Mouse (Mus musculus) ES-E14 (cell line): ENCODE measurements around the gene Nr1h3. TPM values are rescaled to one million over a fixed set of nuclear protein-coding genes. Genes with fewer than 3 reads are reported as not detected.
A peak's percentile ranks its signal among the peaks of the same experiment; 100 is the strongest.

Source experiments
- DNase-seq: peaks from one replicate; pipeline ENCODE4 v3.0.0-alpha.2; 2013; ENCODE audit warnings: low read depth, low spot score
- H3K27ac ChIP-seq: 2 replicates; pipeline ENCODE4 v1.5.1; 2012; ENCODE audit warnings: low read depth, mild to moderate bottlenecking, low read length, moderate library complexity, mixed read lengths; ENCODE audit not compliant: poor library complexity, insufficient read depth, severe bottlenecking
- H3K36me3 ChIP-seq: 2 replicates; pipeline ENCODE4 v1.6.1; 2012; ENCODE audit warnings: mild to moderate bottlenecking, low read length, moderate library complexity, mixed read lengths; ENCODE audit not compliant: control insufficient read depth, poor library complexity, insufficient read depth, severe bottlenecking
- H3K4me1 ChIP-seq, 2 experiments: fragments of 150-350 bp in 1 of 2; sonication (generic) in 1 of 2; 2 replicates each; pipeline ENCODE4 v1.6.1; 2012; ENCODE audit warnings: low read length in 2 of 2, mild to moderate bottlenecking in 1 of 2, mixed read lengths in 1 of 2; ENCODE audit not compliant: control insufficient read depth in 2 of 2, insufficient read depth in 2 of 2, poor library complexity in 1 of 2
- H3K4me3 ChIP-seq, 2 experiments: fragments of 150-350 bp in 1 of 2; sonication (generic) in 1 of 2; 2 replicates each; pipeline ENCODE4 v1.5.1; 2012; ENCODE audit warnings: low read length in 2 of 2, low read depth in 1 of 2, mild to moderate bottlenecking in 1 of 2, mixed read lengths in 1 of 2; ENCODE audit not compliant: insufficient read depth in 1 of 2, poor library complexity in 1 of 2, severe bottlenecking in 1 of 2
- H3K9ac ChIP-seq: 2 replicates; pipeline ENCODE4 v1.6.1; 2012; ENCODE audit warnings: low read depth, mild to moderate bottlenecking, low read length, mixed read lengths; ENCODE audit not compliant: poor library complexity, insufficient read depth, severe bottlenecking
- H3K9me3 ChIP-seq: fragments of 150-350 bp; sonication (generic); 2 replicates; pipeline ENCODE4 v1.6.1; 2012; ENCODE audit warnings: low read depth, mild to moderate bottlenecking, low read length; ENCODE audit not compliant: control insufficient read depth, insufficient read depth
- CHD2 ChIP-seq: IDR thresholded peaks from 2 replicates; pipeline ENCODE4 v1.6.1; 2014; ENCODE audit warnings: mild to moderate bottlenecking, low read depth, low read length, inconsistent platforms
- HCFC1 ChIP-seq: IDR thresholded peaks from 2 replicates; pipeline ENCODE4 v1.6.1; 2012; ENCODE audit warnings: low read length, inconsistent platforms, borderline replicate concordance; ENCODE audit not compliant: insufficient read depth
- MAFK ChIP-seq: IDR thresholded peaks from 2 replicates; pipeline ENCODE4 v1.6.1; 2014; ENCODE audit warnings: mild to moderate bottlenecking, low read depth, low read length, inconsistent platforms; ENCODE audit not compliant: insufficient read depth
- ZC3H11A ChIP-seq: IDR thresholded peaks from 2 replicates; pipeline ENCODE4 v1.6.1; 2012; ENCODE audit warnings: low read depth, mild to moderate bottlenecking, inconsistent platforms, low read length, borderline replicate concordance
- ZNF384 ChIP-seq: IDR thresholded peaks from 2 replicates; pipeline ENCODE4 v1.6.1; 2012; ENCODE audit warnings: low read depth, low read length, inconsistent platforms
- in situ Hi-C, 2 experiments: fragments of 600-800 bp; cut with MboI; formaldehyde crosslinking; loops; one replicate each; pipeline ENCODE4 v1.15.1; 2025; ENCODE audit warnings: low sequenced_read_pairs in 2 of 2, inconsistent platforms in 1 of 2; ENCODE audit not compliant: unreplicated experiment in 2 of 2
- total RNA-seq: library from RNA; depleted of rRNA; stranded (reverse); fragments of 300-350 nt; gene quantifications from 2 replicates; pipeline ENCODE4 v1.2.3, GENCODE M21; 2012

Gene Nr1h3
- total RNA-seq, 1 experiment = 1.4 TPM

DNA sequence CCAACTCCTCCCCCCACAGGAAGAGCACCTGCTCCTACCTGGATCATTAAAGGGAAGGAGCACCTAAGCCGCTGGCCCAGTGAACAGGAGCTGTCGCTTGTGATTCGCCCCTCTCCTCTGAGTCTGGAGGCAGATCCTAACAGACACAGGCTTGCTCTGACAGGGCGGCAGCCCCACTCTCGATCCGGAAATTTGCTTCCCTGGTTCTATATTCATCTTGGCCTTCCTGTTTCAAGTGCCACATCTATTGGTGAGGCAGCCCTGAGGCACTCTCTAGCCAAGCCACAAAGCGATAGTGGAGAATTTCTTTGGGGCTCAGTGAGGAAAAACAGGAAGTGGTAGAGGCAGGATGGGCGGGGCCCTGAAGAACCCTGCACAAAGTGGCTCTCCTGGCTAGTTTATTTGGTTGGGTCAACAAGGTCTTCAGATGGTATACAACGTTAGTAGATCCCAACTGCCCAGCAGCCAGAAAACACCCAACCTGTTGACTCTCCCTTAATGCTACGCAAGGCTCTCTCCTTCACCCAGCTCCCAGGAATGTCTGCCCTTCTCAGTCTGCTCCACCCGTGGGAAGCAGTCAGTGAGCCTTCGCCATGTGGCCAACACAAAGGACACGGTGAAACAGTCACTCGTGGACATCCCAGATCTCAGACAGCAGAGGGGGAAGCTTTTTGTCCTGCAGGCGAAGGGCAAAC, 18.8 kb downstream of the Nr1h3 start, which contains the start of gene Madd:
Gene Madd, minus strand, starts transcription at position 127 of the 695 bp plus-strand sequence.
- H3K27ac ChIP-seq = no peak within 1 kb of the TSS
- in situ Hi-C loops = no loop called here
- TF ChIP-seq MAFK (no peak), ZNF384 (no peak), ZC3H11A (no peak), HCFC1 (no peak), CHD2 (no peak)

DNA sequence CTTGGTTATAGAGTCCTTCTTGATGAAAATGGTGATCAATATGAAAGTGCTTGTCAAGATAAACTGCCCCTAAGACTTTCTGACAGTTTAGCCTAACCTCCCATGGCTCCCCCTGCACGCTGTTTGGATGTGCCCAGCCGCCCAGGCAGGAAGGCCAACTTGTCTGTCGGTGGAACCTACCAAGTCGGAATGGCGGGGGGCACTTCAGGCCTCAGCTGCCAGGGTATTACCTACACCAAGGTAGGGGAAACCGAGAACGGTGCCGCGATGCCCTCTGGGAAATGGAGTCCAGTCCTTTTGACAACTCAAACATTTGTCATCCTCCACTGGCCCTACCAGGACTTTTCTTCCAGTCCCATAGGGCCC, 19.5 kb downstream of the Nr1h3 start:
- H3K36me3 ChIP-seq = no peaks in the 10 kb centered on the region
- peak overlapping the region; percentile 23 to 79 for H3K4me3 ChIP-seq
- in situ Hi-C loops = no loop called here
- peak overlapping the region; percentile 62 for H3K9ac ChIP-seq
- no peaks in the 10 kb centered on the region for H3K9me3 ChIP-seq
- DNase-seq = peak; percentile 98
- peak; percentile 94 for TF ChIP-seq HCFC1
- no peak for TF ChIP-seq CHD2
- H3K4me1 ChIP-seq = peaks cover 0 to 7% of the 10 kb centered on the region in 2 experiments; a peak in 1 of 4 replicates
- H3K27ac ChIP-seq = no peak overlapping the region

More for the DNA sequence above, 18.8 kb downstream of the Nr1h3 start, which contains the start of gene Madd:
- peaks cover 0 to 7% of the 10 kb centered on the region in 2 experiments; a peak in 1 of 4 replicates for H3K4me1 ChIP-seq
- H3K9ac ChIP-seq = peak within 1 kb of the TSS; percentile 62
- peak within 1 kb of the TSS; percentile 41 to 79 for H3K4me3 ChIP-seq
- DNase-seq = no peak
- H3K36me3 ChIP-seq = no peaks in the 10 kb centered on the region
- no peaks in the 10 kb centered on the region for H3K9me3 ChIP-seq

DNA sequence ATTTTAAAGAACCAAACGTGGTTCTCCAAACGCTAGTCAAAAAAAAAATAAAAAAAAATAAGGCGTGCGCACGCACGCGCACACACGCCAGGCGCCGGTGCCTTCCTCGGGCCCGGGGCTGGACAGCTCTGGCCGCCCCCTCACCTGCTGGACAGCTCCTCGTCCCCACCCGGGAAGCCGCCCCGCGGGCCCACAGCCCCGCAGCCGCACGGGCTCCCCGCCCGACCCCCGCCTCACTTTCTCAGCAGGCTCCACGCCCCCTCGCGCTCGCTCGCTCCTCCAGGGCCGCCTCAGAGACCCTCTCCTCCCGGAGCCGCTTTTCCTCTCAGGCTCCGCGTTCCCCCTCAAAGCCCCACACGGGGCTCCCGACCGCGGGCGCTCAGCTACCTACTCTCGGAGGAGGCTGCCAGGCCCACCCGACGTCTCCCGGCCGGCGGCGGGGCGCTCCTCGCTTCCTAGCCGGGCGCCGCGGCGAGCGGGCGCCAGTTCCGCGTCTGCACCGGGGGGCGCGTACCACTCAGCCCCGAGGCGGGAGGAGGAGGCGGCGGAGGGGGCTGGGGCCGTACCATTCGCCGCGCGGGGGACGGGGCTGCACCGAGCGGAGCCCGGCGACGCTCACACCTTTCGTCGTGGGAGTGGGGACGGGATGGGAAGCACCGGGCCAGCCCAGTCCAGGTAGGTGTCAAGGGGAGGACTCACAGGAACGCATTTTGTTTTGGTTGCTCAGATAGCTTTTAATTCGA, 20.1 kb downstream of the Nr1h3 start:
- TF ChIP-seq MAFK = no peak
- peak; percentile 85 for TF ChIP-seq ZNF384
- H3K27ac ChIP-seq = no peak overlapping the region
- peaks cover 0 to 7% of the 10 kb centered on the region in 2 experiments; a peak in 1 of 4 replicates for H3K4me1 ChIP-seq
- in situ Hi-C loops = no loop called here
- no peaks in the 10 kb centered on the region for H3K9me3 ChIP-seq
- DNase-seq = no peak
- no peaks in the 10 kb centered on the region for H3K36me3 ChIP-seq
- peak overlapping the region; percentile 23 to 79 for H3K4me3 ChIP-seq
- H3K9ac ChIP-seq = peak overlapping the region; percentile 62

DNA sequence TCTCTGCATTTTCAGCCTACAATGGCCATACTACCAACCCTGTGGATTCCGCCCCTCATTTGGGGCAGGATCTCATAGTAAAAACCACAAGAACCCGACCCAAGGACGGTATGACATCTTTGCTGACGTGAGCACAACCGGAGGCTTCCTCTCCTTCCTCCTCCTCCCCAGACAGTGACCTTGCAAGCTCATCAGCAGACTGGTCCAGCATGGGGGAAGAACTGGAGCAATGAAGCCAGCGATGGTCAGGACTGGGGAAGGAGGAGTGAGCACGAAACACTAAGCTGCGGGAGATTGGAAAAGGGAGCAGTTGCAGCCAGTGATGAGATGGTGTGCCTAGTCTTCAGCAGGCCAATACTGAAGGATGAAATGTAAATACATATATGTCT, 20.6 kb downstream of the Nr1h3 start:
- Histone ChIP-seq H3K27ac (no peak overlapping the region), H3K36me3 (no peaks in the 10 kb centered on the region), H3K4me3 (peak overlapping the region; percentile 23 to 79), H3K4me1 (peaks cover 0 to 7% of the 10 kb centered on the region in 2 experiments; a peak in 1 of 4 replicates), H3K9me3 (no peaks in the 10 kb centered on the region), H3K9ac (no peak overlapping the region)
- DNase-seq = no peak
- in situ Hi-C loops = no loop called here
- TF ChIP-seq CHD2 (no peak), HCFC1 (no peak), ZC3H11A (no peak), MAFK (no peak), ZNF384 (no peak)
